Mouse (Mus musculus): ENCODE data around the gene Zfp609. TPM values are rescaled to one million over a fixed set of nuclear protein-coding genes. Genes with fewer than 3 reads are reported as not detected.
A peak's percentile ranks its signal among the peaks of the same experiment; 100 is the strongest.

Zfp609 gene
- polyA plus RNA-seq, 1 experiment from 2014 or later = 6.4 TPM

DNA sequence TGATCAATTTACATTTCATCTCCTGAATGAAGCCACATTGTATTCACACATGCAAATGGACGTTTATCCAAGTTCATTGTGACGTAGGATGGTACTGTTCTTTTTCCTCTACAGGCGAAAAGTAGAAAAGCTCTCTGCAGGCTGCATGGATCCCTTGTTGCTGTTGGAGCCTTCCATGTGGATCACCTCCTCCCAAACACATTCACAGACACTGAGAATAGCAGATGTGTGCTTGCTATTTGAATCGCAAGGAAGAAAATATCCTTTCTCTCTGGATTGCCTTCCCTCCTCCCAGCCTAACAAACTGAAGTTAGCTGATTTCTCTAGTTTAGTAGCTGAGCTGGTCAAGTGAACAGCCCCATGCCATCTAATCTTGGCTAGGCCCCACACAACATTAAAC lies 2.9 kb upstream of the Zfp609 start:
- WGBS = 76% methylated on average over 4 of the region's 4 CpGs
- no peak for DNase-seq (ENCODE audit: low spot score)
- H3K4me1 ChIP-seq = peaks cover 77% of the 10 kb centered on the region
- H3K36me3 ChIP-seq = peaks cover 3% of the 10 kb centered on the region; the same call in 1 of the 2 replicates
- H3K9me3 ChIP-seq (replicated peaks) = no peaks in the 10 kb centered on the region
- H3K27ac ChIP-seq (replicated peaks) = peak overlapping the region; percentile 52; the same call in 1 of the 2 replicates
- 0 out of 2 replicates have a peak, but pooled peaks cover 8% of the 10 kb centered on the region for H3K27me3 ChIP-seq (ENCODE audit: low read depth, poor library complexity, severe bottlenecking)
- H3K4me3 ChIP-seq = no peak overlapping the region

DNA sequence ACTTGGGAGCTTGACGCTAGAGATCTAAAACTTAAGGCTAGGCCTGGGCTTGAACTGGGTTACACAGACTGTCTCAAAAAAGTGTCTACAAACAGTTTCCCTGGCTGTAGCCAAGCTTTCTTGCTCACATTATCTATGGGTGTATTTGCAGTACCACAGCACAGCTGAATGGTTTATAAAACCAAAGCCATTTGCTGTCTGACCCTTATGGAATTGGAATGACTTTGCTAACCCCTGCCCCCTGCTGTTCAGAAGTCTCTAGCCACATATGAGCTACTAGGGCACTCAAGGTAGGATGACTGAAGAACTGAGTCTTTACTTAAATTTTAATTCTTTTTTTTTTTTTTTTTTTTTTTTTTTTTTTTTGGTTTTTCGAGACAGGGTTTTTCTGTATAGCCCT lies 2.0 kb upstream of the Zfp609 start:
- Histone ChIP-seq H3K27me3 (ENCODE audit: low read depth, poor library complexity, severe bottlenecking) (0 out of 2 replicates have a peak, but pooled peaks cover 8% of the 10 kb centered on the region), H3K27ac (replicated peaks) (no peak overlapping the region), H3K9me3 (replicated peaks) (no peaks in the 10 kb centered on the region), H3K36me3 (no peaks in the 10 kb centered on the region), H3K4me3 (no peak overlapping the region), H3K4me1 (peaks cover 81% of the 10 kb centered on the region)
- 85% methylated on average over 2 of the region's 2 CpGs for whole genome bisulfite sequencing
- peak; percentile 33 for DNase-seq (ENCODE audit: low spot score)

DNA sequence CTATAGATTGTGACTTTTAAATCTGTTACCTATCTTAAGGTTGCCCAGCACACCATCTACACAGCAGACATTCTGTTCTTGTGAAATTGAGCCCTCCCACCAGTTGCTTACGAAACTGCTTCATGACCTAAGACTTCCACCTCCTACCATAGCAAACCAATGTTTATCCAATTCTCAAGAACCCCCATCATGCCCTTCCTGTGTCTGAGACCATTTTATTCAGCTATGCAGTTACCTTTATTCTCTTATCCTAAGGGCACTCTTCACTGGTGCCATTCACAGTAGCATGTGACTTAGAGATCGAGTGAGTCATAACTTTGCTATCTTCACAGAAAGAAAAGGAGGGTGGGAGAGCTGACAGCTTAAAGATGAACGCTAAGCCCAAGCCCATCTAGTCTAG lies 1.1 kb upstream of the Zfp609 start:
- Histone ChIP-seq H3K4me3 (peak overlapping the region; percentile 92), H3K36me3 (no peaks in the 10 kb centered on the region), H3K27ac (replicated peaks) (peak overlapping the region; percentile 99), H3K27me3 (ENCODE audit: low read depth, poor library complexity, severe bottlenecking) (0 out of 2 replicates have a peak, but pooled peaks cover 8% of the 10 kb centered on the region), H3K4me1 (peaks cover 84% of the 10 kb centered on the region), H3K9me3 (replicated peaks) (no peaks in the 10 kb centered on the region)
- WGBS = 55% methylated on average over 3 of the region's 3 CpGs
- no peak for DNase-seq (ENCODE audit: low spot score)

DNA sequence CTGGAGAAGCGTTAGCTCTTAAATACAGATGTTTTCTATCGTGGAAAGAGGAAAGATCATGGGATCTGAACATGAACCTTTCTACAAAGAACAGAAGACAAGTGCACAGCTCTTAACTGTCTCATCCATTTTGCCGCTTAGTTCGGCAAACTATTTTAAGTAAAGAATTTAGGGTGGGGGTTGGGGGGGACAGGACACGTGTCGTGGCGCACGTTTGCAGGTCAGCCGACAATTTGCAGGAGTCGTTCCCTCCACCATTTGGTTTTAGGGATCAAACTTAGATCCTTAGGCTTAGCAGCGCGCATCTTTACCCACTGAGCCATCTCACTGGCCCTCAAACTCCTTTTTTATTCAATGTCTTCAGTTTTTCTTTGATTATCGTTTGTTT lies 646 bp upstream of the Zfp609 start:
- Histone ChIP-seq H3K9me3 (replicated peaks) (no peaks in the 10 kb centered on the region), H3K27me3 (ENCODE audit: low read depth, poor library complexity, severe bottlenecking) (0 out of 2 replicates have a peak, but pooled peaks cover 8% of the 10 kb centered on the region), H3K4me3 (peak overlapping the region; percentile 92), H3K27ac (replicated peaks) (peak overlapping the region; percentile 99), H3K4me1 (peaks cover 81% of the 10 kb centered on the region), H3K36me3 (no peaks in the 10 kb centered on the region)
- no peak for DNase-seq (ENCODE audit: low spot score)
- WGBS = 1% methylated on average over 13 of the region's 13 CpGs

DNA sequence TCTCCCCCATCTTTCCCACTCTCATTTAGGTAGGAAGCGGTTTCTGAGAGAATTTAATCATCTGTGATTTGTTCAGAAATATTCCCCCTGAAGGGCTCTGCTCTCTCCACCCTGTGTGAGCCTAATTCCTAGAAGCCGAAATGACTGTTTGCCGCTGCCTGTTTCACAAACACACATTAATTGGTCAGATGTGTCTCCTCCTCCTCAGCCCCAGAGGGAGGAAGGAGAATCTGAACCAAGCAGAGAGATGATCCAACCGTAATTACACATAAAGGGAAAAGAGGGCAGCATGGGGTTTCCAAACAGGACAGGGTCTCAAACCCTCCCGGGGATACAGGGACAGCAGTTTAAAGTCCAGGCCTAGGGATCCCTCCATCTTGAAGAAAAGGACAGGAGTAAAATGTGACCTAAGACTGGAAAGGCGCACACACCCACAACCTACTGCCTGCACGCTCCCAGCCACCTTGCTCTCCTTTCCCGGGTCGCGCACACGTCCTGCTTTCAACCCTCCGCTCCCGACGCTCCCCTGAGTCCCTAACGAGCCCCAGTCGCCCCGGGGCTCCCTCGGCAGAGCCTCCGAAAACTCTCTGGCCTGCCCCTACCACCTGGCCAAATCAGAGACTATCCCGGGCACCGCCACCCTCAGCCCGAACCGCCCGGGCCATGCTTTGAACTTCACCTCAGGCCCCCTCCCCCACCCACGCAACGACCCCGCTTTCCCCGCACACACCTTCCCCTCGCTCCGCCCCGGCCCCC lies 598 bp downstream of the Zfp609 start:
- H3K4me3 ChIP-seq = peak overlapping the region; percentile 92
- WGBS = 2% methylated on average over 30 of the region's 31 CpGs
- peak; percentile 59 for DNase-seq (ENCODE audit: low spot score)
- 0 out of 2 replicates have a peak, but pooled peaks cover 8% of the 10 kb centered on the region for H3K27me3 ChIP-seq (ENCODE audit: low read depth, poor library complexity, severe bottlenecking)
- H3K4me1 ChIP-seq = peaks cover 69% of the 10 kb centered on the region
- H3K36me3 ChIP-seq = no peaks in the 10 kb centered on the region
- H3K27ac ChIP-seq (replicated peaks) = peak overlapping the region; percentile 99
- H3K9me3 ChIP-seq (replicated peaks) = no peaks in the 10 kb centered on the region

DNA sequence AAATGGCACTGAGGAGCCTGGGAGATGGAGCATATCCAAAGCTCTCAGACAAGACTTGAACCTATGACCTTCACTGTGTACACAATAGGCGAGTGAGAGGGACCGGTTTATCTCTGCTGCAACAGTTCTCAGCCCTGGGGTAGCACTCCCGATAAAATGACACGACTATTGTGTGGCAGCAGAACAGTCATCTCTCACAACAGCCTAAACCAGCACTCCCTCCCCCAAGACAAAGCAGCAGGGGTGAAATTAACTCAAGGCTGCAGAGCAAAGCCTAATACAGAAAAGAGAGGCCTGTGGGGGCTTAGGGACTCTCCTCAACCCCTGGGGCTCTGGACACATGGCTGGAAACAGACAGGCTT lies 1.2 kb downstream of the Zfp609 start:
- peak overlapping the region; percentile 99 for H3K27ac ChIP-seq (replicated peaks)
- H3K4me3 ChIP-seq = peak overlapping the region; percentile 92
- H3K9me3 ChIP-seq (replicated peaks) = no peaks in the 10 kb centered on the region
- peak; percentile 58 for DNase-seq (ENCODE audit: low spot score)
- WGBS = 0% methylated on average over 4 of the region's 4 CpGs
- H3K4me1 ChIP-seq = peaks cover 63% of the 10 kb centered on the region
- H3K36me3 ChIP-seq = no peaks in the 10 kb centered on the region
- 0 out of 2 replicates have a peak, but pooled peaks cover 8% of the 10 kb centered on the region for H3K27me3 ChIP-seq (ENCODE audit: low read depth, poor library complexity, severe bottlenecking)

DNA sequence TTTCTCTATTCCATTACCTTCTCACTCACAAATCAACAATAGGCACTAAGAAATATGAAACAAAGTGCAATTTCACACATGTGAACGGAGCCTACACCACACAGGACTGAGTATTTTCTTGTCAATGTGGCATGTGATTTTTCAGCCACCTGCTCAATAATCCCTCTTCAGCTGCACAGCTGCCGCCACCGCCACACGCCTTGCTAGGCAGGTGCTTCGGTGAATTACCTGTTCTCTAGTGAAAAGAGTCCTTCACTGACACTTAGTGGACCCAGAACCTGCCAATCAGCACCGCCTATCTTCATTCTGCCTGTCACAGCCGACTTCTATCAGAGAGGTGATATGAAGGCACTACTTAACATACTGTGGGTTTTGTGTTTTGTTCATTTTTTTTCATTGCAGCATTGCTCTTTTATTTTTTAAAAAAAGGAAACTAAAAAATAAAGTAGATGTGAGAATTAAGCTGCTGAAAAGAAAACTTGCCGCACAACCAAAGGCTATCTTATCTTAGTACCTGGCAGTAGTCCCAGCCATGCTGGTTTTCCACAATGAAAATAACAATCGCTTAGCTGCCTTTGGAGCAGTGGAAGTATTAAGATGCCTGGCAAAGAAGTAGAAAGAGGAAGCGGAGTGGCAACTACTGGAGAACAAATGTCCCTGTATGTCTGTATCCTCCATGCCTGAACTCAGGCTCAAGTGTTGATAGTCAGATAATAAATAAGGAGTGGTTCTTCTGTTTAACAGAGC lies 3.5 kb downstream of the Zfp609 start:
- WGBS = 87% methylated on average over 10 of the region's 10 CpGs

DNA sequence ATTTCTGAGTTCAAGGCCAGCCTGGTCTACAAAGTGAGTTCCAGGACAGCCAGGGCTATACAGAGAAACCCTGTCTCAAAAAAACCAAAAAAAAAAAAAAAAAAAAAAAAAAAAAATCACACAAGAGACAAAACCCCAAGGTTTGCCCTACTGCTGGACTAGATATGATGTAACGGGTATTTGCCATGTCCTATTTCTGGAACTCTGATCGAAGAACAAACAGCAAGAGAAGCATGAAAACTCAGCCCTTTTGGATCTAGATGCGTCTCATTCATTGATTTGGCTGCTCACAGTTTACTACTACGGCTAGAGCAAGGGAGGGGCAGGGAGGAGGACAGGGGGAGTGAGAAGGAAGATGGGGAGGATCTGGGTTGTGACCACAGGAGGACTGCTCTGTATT lies 5.4 kb downstream of the Zfp609 start:
- Histone ChIP-seq H3K4me1 (peaks cover 50% of the 10 kb centered on the region), H3K4me3 (no peak overlapping the region), H3K27me3 (ENCODE audit: low read depth, poor library complexity, severe bottlenecking) (no peaks in the 10 kb centered on the region), H3K9me3 (replicated peaks) (no peaks in the 10 kb centered on the region; the same call in 1 of the 2 replicates), H3K27ac (replicated peaks) (no peak overlapping the region), H3K36me3 (peaks cover 11% of the 10 kb centered on the region)
- DNase-seq (ENCODE audit: low spot score) = no peak
- WGBS = 89% methylated on average over 4 of the region's 4 CpGs

More for the DNA sequence above, 3.5 kb downstream of the Zfp609 start:
- Histone ChIP-seq H3K4me1 (peaks cover 52% of the 10 kb centered on the region), H3K27me3 (ENCODE audit: low read depth, poor library complexity, severe bottlenecking) (0 out of 2 replicates have a peak, but pooled peaks cover 8% of the 10 kb centered on the region), H3K27ac (replicated peaks) (no peak overlapping the region), H3K9me3 (replicated peaks) (no peaks in the 10 kb centered on the region), H3K36me3 (no peaks in the 10 kb centered on the region), H3K4me3 (no peak overlapping the region)
- DNase-seq (ENCODE audit: low spot score) = no peak

DNA sequence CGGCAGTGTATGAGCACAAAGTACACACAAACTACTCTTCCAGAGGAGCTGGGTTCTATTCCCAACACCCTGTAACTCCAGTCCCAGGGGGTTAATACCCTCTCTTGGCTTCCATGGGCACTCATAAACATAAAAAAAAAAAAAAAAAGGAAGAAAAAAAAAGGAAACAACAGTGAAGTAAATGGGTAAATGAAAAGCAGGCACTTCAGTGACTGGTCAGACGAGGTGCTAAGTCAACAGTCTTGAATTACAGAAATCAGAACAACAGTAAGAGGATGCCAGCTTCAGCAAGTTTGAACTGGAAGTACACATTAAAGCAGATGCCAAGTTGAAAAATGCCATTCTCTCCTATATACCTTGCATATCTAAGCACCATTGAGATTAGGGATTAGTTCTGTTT lies 7.1 kb downstream of the Zfp609 start:
- Histone ChIP-seq H3K4me1 (peaks cover 36% of the 10 kb centered on the region), H3K27me3 (ENCODE audit: low read depth, poor library complexity, severe bottlenecking) (no peaks in the 10 kb centered on the region), H3K36me3 (peaks cover 28% of the 10 kb centered on the region), H3K4me3 (no peak overlapping the region), H3K27ac (replicated peaks) (no peak overlapping the region), H3K9me3 (replicated peaks) (peaks cover 5% of the 10 kb centered on the region; the same call in 1 of the 2 replicates)
- 88% methylated on average over 2 of the region's 2 CpGs for WGBS
- no peak for DNase-seq (ENCODE audit: low spot score)

DNA sequence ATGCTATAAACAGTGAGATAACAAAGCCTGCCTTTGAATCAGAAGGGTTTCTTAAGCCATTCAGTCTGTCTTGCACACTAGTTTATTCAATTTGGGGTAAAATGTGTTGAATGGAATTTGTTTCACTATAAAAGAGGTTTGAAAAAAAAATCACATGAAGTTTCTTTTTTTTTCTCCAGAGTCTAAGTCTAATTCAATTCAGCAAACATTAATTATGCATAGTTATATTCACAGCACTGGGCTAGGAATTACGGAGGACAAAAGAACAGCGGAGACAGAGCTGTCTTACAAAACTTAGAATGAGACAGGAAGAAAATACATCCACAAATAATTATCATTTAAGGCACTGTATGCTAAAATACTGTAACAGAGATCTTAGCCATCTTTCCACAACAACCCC lies 9.0 kb downstream of the Zfp609 start:
- no peak for DNase-seq (ENCODE audit: low spot score)
- no peak overlapping the region for H3K4me3 ChIP-seq
- H3K9me3 ChIP-seq (replicated peaks) = peaks cover 5% of the 10 kb centered on the region; the same call in 1 of the 2 replicates
- no peaks in the 10 kb centered on the region for H3K27me3 ChIP-seq (ENCODE audit: low read depth, poor library complexity, severe bottlenecking)
- H3K4me1 ChIP-seq = peaks cover 17% of the 10 kb centered on the region
- H3K27ac ChIP-seq (replicated peaks) = no peak overlapping the region
- peaks cover 41% of the 10 kb centered on the region for H3K36me3 ChIP-seq
- 78% methylated on average over 2 of the region's 2 CpGs for WGBS

DNA sequence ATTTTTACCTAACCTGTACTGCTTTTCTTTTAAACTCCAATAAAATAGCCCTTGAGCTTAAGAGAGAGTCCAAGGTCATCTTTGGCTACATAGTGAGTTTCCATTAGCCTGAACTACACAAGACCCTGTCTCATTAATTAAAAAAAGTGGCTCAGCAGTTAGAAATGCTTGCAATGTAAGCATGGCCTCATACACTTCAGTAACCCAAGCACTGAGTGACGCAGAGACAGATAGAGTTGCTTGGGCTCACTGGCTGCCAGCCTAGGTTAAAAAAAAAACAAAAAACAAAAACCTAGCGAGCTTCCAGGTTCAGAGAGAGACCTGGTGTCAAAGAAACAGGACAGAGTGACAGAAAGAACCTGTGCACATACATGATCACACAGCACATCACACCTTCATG lies 14.5 kb downstream of the Zfp609 start:
- H3K4me3 ChIP-seq = no peak overlapping the region
- 86% methylated on average over 2 of the region's 2 CpGs for WGBS
- no peak overlapping the region for H3K27ac ChIP-seq (replicated peaks)
- 0 out of 2 replicates have a peak, but pooled peaks cover under 1% of the 10 kb centered on the region for H3K4me1 ChIP-seq
- H3K36me3 ChIP-seq = peaks cover 46% of the 10 kb centered on the region
- DNase-seq (ENCODE audit: low spot score) = no peak
- peaks cover 5% of the 10 kb centered on the region; the same call in 1 of the 2 replicates for H3K9me3 ChIP-seq (replicated peaks)
- H3K27me3 ChIP-seq (ENCODE audit: low read depth, poor library complexity, severe bottlenecking) = no peaks in the 10 kb centered on the region

DNA sequence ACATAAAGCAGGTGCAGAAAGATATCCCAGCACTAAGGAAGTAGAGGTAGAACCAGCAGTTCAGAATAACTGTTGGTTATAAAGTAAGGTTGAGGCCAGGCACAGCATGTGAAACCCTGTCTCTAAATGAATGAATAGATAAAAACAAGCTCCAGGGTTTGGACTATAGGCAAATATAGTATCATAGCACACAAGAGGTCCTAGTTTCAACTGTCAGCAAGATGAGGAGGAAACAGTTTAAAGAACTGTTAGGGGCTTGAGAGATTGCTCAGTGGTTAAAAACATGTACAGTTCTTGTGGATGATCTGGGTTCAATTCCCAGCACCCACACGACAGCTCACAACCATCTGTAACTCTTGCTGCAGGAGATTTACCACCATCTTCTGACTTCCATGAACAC lies 15.6 kb downstream of the Zfp609 start:
- 0 out of 2 replicates have a peak, but pooled peaks cover 6% of the 10 kb centered on the region for H3K4me1 ChIP-seq
- no peak overlapping the region for H3K4me3 ChIP-seq
- H3K27ac ChIP-seq (replicated peaks) = no peak overlapping the region
- no peaks in the 10 kb centered on the region for H3K27me3 ChIP-seq (ENCODE audit: low read depth, poor library complexity, severe bottlenecking)
- peaks cover 5% of the 10 kb centered on the region; the same call in 1 of the 2 replicates for H3K9me3 ChIP-seq (replicated peaks)
- 100% methylated on average over 1 of the region's 1 CpGs for WGBS
- H3K36me3 ChIP-seq = peaks cover 36% of the 10 kb centered on the region
- DNase-seq (ENCODE audit: low spot score) = no peak

Data from midbrain, embryonic 10.5 days (tissue).